Mouse (Mus musculus) MEL (cell line): Measurements from ENCODE around the gene Best1.
A peak's percentile ranks its signal among the peaks of the same experiment; 100 is the strongest.

Experiments used
- BHLHE40 ChIP-seq: IDR thresholded peaks from 2 replicates; pipeline ENCODE4 v1.6.1; 2012; ENCODE audit warnings: low read depth, mild to moderate bottlenecking, inconsistent platforms, low read length, improper control_type of control experiment, borderline replicate concordance
- CTCF ChIP-seq, 3 experiments: IDR thresholded peaks in 2 of 3; conservative IDR thresholded peaks in 1 of 3; 2 replicates each; pipeline ENCODE4 v1.5.1; 2011 to 2012; ENCODE audit warnings: low read length in 3 of 3, low read depth in 2 of 3, mild to moderate bottlenecking in 2 of 3, improper control_type of control experiment in 1 of 3, inconsistent platforms in 1 of 3, mixed read lengths in 1 of 3, moderate library complexity in 1 of 3; ENCODE audit not compliant: control insufficient read depth in 1 of 3, insufficient read depth in 1 of 3, poor library complexity in 1 of 3, severe bottlenecking in 1 of 3
- EP300 ChIP-seq, 2 experiments: IDR thresholded peaks; 2 replicates each; pipeline ENCODE4 v1.6.1; 2011; ENCODE audit warnings: improper control_type of control experiment in 2 of 2, low read length in 2 of 2, low read depth in 1 of 2, mild to moderate bottlenecking in 1 of 2
- ETS1 ChIP-seq: IDR thresholded peaks from 2 replicates; pipeline ENCODE4 v1.6.1; 2012; ENCODE audit warnings: low read depth, mild to moderate bottlenecking, inconsistent platforms, low read length, improper control_type of control experiment, moderate library complexity
- GATA1 ChIP-seq: IDR thresholded peaks from 2 replicates; pipeline ENCODE4 v1.6.1; 2011; ENCODE audit warnings: low read depth, low read length, improper control_type of control experiment
- MXI1 ChIP-seq: IDR thresholded peaks from 2 replicates; pipeline ENCODE4 v1.6.1; 2011; ENCODE audit warnings: mild to moderate bottlenecking, low read depth, low read length, improper control_type of control experiment
- NRF1 ChIP-seq: IDR thresholded peaks from 2 replicates; pipeline ENCODE4 v1.6.1; 2014; ENCODE audit warnings: low read depth, mild to moderate bottlenecking, inconsistent platforms, low read length, improper control_type of control experiment, moderate library complexity; ENCODE audit not compliant: poor library complexity, insufficient read depth, severe bottlenecking
- ZC3H11A ChIP-seq: IDR thresholded peaks from 2 replicates; pipeline ENCODE4 v1.6.1; 2012; ENCODE audit warnings: low read depth, mild to moderate bottlenecking, inconsistent platforms, low read length, improper control_type of control experiment

DNA sequence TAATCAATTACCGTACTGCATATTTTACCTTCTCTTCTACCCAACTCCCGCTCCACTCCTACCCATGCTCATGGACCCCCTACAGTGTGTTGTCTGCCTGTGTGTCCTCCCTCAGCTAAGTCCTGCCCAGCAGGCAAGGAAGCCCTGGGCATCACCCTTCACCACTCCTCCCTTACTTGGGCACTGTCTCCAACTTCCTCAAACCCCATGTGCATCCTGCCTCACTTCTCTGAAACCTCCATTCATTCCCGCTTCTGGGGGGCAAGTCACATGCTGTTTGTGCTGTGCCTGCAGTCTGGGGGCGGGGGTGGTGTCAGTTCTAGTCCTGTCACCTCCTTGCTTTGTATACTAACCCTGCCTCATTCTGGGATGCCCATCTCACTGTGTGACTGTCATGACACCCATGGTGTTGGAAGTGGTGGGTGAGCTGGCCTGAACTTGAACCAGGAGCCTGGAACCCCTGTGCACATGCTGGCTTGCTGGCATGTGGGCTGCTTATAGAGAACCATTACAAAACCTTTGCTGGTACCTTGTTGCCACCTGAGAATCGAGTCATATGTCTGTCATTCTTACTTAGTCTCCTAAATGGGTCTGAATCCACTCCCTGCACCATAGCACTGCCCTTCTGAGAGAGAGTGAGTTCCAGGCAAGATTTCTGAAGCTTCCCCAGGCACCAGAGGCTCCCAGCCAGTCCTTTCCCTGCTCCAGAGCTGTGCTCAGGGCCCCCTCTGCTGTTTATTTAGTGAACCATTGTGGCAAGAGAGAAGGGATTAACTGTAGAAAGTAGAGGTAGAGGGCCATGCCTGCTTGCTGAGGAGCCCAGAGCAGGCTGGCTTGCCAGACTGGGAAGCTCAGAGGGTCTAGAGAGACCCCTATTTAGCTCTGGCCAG lies 21.2 kb upstream of the Best1 start:
- no peak for TF ChIP-seq ETS1
- TF ChIP-seq CTCF (IDR thresholded peaks at IDR 0.05 in 2 of 3, conservative IDR thresholded peaks at IDR 0.05 in 1 of 3; ENCODE audit: control insufficient read depth in 1 of 3, insufficient read depth in 1 of 3, low read depth in 2 of 3, low read length in 3 of 3, poor library complexity in 1 of 3, severe bottlenecking in 1 of 3): peak in 2 of 3 experiments; percentile 35 to 49; a peak in 4 of 6 replicates
- TF ChIP-seq BHLHE40: no peak
- TF ChIP-seq EP300 (IDR thresholded peaks at IDR 0.05; ENCODE audit: low read depth in 1 of 2, low read length in 2 of 2): no peak
- peak; percentile 22; the same call in 1 of the 2 replicates for TF ChIP-seq ZC3H11A
- no peak for TF ChIP-seq NRF1
- TF ChIP-seq MXI1: no peak
- TF ChIP-seq GATA1: no peak
